Mouse (Mus musculus): ENCODE data around the gene Irak2. TPM values are rescaled to one million over a fixed set of nuclear protein-coding genes. Genes with fewer than 3 reads are reported as not detected.

Gene Irak2
- polyA plus RNA-seq, 1 experiment, result 21.3 TPM

DNA sequence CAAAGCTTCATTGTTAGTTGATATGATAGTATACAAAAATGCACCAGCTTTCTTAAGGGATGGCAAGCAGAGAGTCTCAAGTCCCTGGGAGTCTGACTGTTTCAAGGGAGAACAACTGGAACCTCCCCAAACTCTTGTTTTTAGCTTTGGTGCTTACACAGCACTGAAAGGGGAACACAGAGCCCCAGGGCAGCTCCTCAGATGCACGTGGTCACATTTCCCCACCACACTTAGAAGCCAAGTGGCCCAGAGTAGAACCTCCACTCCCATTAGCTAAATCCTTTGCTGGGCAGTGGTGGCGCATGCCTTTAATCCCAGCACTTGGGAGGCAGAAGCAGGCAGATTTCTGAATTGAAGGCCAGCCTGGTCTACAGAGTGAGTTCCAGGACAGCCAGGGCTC, 103.2 kb downstream of the Irak2 start:
- Histone ChIP-seq H3K27ac (ENCODE audit: insufficient read depth, low read length) (no peak overlapping the region), H3K4me1 (ENCODE audit: control insufficient read depth, insufficient read depth, low read length) (peaks cover 4% of the 10 kb centered on the region; the same call in 1 of the 2 replicates), H3K4me3 (ENCODE audit: insufficient read depth, low read length) (no peak overlapping the region)
- TF ChIP-seq CTCF (IDR thresholded peaks at IDR 0.05; ENCODE audit: borderline replicate concordance, insufficient read depth, low read length) (no peak), POLR2A (IDR thresholded peaks at IDR 0.05; ENCODE audit: low read depth, low read length) (no peak)

GRCm38 (mm10) chr6:113742321-113742720, 104.1 kb downstream of the Irak2 start:
- no peak overlapping the region for H3K27ac ChIP-seq (ENCODE audit: insufficient read depth, low read length)
- no peak overlapping the region for H3K4me3 ChIP-seq (ENCODE audit: insufficient read depth, low read length)
- TF ChIP-seq CTCF (IDR thresholded peaks at IDR 0.05; ENCODE audit: borderline replicate concordance, insufficient read depth, low read length) (no peak), POLR2A (IDR thresholded peaks at IDR 0.05; ENCODE audit: low read depth, low read length) (no peak)

DNA sequence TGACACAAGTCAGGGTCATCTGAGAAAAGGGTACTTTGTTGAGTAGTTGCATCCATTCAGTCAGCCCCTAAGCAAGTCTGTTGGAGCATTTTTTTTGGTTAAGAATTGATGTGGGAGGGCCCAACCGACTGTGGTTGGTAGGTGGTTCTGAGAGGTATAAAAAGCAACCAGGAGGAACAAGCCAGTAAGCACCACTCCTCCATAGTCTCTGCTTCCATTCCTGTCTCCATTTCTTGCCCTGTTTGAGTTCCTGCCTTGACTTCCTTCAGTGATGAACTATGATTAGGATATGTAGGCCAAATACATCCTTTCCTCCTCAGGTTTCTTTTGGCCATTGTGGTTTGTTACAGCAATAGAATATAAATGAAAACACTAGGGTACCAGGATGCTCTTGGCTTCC, 104.8 kb downstream of the Irak2 start:
- H3K27ac ChIP-seq (ENCODE audit: insufficient read depth, low read length), result no peak overlapping the region
- TF ChIP-seq CTCF (IDR thresholded peaks at IDR 0.05; ENCODE audit: borderline replicate concordance, insufficient read depth, low read length), result no peak
- TF ChIP-seq POLR2A (IDR thresholded peaks at IDR 0.05; ENCODE audit: low read depth, low read length), result no peak
- H3K4me3 ChIP-seq (ENCODE audit: insufficient read depth, low read length), result no peak overlapping the region
- peaks cover 4% of the 10 kb centered on the region; the same call in 1 of the 2 replicates for H3K4me1 ChIP-seq (ENCODE audit: control insufficient read depth, insufficient read depth, low read length)

More at GRCm38 (mm10) chr6:113742321-113742720, 104.1 kb downstream of the Irak2 start:
- peaks cover 4% of the 10 kb centered on the region; the same call in 1 of the 2 replicates for H3K4me1 ChIP-seq (ENCODE audit: control insufficient read depth, insufficient read depth, low read length)

Other genes starting within 250 kb of the Irak2 start
- 6.6 and 7.7 TPM in 2 replicates for gene Ttll3, start 249.2 kb upstream of the Irak2 start, polyA plus RNA-seq (2011; ENCODE audit: insufficient read length, low read depth, missing spikeins)
- 7.7 and 8.0 TPM in 2 replicates for gene Rpusd3, start 219.1 kb upstream of the Irak2 start, polyA plus RNA-seq (2011; ENCODE audit: insufficient read length, low read depth, missing spikeins)
- gene Cidec, start 202.7 kb upstream of the Irak2 start, polyA plus RNA-seq (2011; ENCODE audit: insufficient read length, low read depth, missing spikeins), result not detected in 2 replicates
- gene Jagn1, start 195.9 kb upstream of the Irak2 start, polyA plus RNA-seq (2011; ENCODE audit: insufficient read length, low read depth, missing spikeins), result 48.6 and 48.9 TPM in 2 replicates
- not detected in 2 replicates for gene Il17re, start 180.0 kb upstream of the Irak2 start, polyA plus RNA-seq (2011; ENCODE audit: insufficient read length, low read depth, missing spikeins)
- 20.7 and 23.5 TPM in 2 replicates for gene Il17rc, start 167.0 kb upstream of the Irak2 start, polyA plus RNA-seq (2011; ENCODE audit: insufficient read length, low read depth, missing spikeins)
- gene Creld1, start 155.2 kb upstream of the Irak2 start, polyA plus RNA-seq (2011; ENCODE audit: insufficient read length, low read depth, missing spikeins), result 27.5 and 34.4 TPM in 2 replicates
- gene Prrt3, start 136.5 kb upstream of the Irak2 start, polyA plus RNA-seq (2011; ENCODE audit: insufficient read length, low read depth, missing spikeins), result not detected in 2 replicates
- 79.5 and 90.5 TPM in 2 replicates for gene Emc3, start 106.8 kb upstream of the Irak2 start, polyA plus RNA-seq (2011; ENCODE audit: insufficient read length, low read depth, missing spikeins)
- gene Fancd2, start 106.8 kb upstream of the Irak2 start, polyA plus RNA-seq (2011; ENCODE audit: insufficient read length, low read depth, missing spikeins), result 9.2 and 15.6 TPM in 2 replicates
- gene Fancd2os, start 37.8 kb upstream of the Irak2 start, polyA plus RNA-seq (2011; ENCODE audit: insufficient read length, low read depth, missing spikeins), result not detected in 2 replicates
- 162 and 173 TPM in 2 replicates for gene Brk1, start 33.7 kb upstream of the Irak2 start, polyA plus RNA-seq (2011; ENCODE audit: insufficient read length, low read depth, missing spikeins)
- 23.5 and 38.7 TPM in 2 replicates for gene Vhl, start 14.5 kb upstream of the Irak2 start, polyA plus RNA-seq (2011; ENCODE audit: insufficient read length, low read depth, missing spikeins)
- gene Tatdn2, start 58.6 kb downstream of the Irak2 start, polyA plus RNA-seq (2011; ENCODE audit: insufficient read length, low read depth, missing spikeins), result 47.5 and 48.1 TPM in 2 replicates
- not detected in 2 replicates for gene Ghrl, start 81.4 kb downstream of the Irak2 start, polyA plus RNA-seq (2011; ENCODE audit: insufficient read length, low read depth, missing spikeins)
- gene Sec13, start 102.3 kb downstream of the Irak2 start, polyA plus RNA-seq (2011; ENCODE audit: insufficient read length, low read depth, missing spikeins), result 182 and 189 TPM in 2 replicates